Mouse (Mus musculus) neural tube, embryonic 13.5 days (tissue): ENCODE data around the gene Sf3b3. TPM values are rescaled to one million over a fixed set of nuclear protein-coding genes. Genes with fewer than 3 reads are reported as not detected.
"Not testable (repeated sequence)": the region's sequence is repeated elsewhere in the genome, so short reads cannot be mapped to it uniquely, and the experiment has no call there.

Experiments used
- ATAC-seq: fragments of 200-750 bp; cut with Nextera tagmentation; 2 replicates; pipeline ENCODE4 v1.8.0; 2017; ENCODE audit warnings: low read depth, mild to moderate bottlenecking, moderate TSS enrichment, moderate library complexity
- H3K27ac ChIP-seq: fragments of 300-500 bp; sonication (generic); replicated peaks from 2 replicates; pipeline ENCODE4 v1.5.1; 2015; ENCODE audit warnings: moderate library complexity, mild to moderate bottlenecking, inconsistent platforms
- H3K27me3 ChIP-seq: fragments of 300-500 bp; sonication (generic); 2 replicates; pipeline ENCODE4 v1.6.1; 2015; ENCODE audit warnings: mild to moderate bottlenecking, inconsistent platforms
- H3K36me3 ChIP-seq: fragments of 300-500 bp; sonication (generic); 2 replicates; pipeline ENCODE4 v1.6.1; 2015; ENCODE audit warnings: mild to moderate bottlenecking, inconsistent platforms
- H3K4me1 ChIP-seq: fragments of 300-500 bp; sonication (generic); replicated peaks from 2 replicates; pipeline ENCODE4 v1.6.1; 2015; ENCODE audit warnings: inconsistent platforms
- H3K4me2 ChIP-seq: fragments of 300-500 bp; sonication (generic); 2 replicates; pipeline ENCODE4 v1.6.1; 2015; ENCODE audit warnings: inconsistent platforms, mild to moderate bottlenecking, moderate library complexity
- H3K4me3 ChIP-seq: fragments of 300-500 bp; sonication (generic); 2 replicates; pipeline ENCODE4 v1.5.1; 2015; ENCODE audit warnings: mild to moderate bottlenecking, inconsistent platforms
- H3K9ac ChIP-seq: fragments of 300-500 bp; sonication (generic); 2 replicates; pipeline ENCODE4 v1.6.1; 2015; ENCODE audit warnings: moderate library complexity, mild to moderate bottlenecking, inconsistent platforms
- H3K9me3 ChIP-seq: fragments of 300-500 bp; sonication (generic); 2 replicates; pipeline ENCODE4 v1.6.1; 2016; ENCODE audit warnings: inconsistent platforms
- WGBS: fragments of 180-500 bp; shearing (Covaris S2); methylation state at CpG from one replicate; pipeline ENCODE4 v1.1.7; 2015; 5-methylcytosine and 5-hydroxymethylcytosine counted together
- polyA plus RNA-seq: library from polyadenylated mRNA; unstranded; fragments of >200 nt; fragmentation: Nextera tagmentation; extraction: Ambion mirVana; gene quantifications from 2 replicates; pipeline ENCODE4 v1.2.1, GENCODE M21; 2015

The Sf3b3 gene
- polyA plus RNA-seq, 1 experiment from 2014 or later = 93.9 TPM

DNA sequence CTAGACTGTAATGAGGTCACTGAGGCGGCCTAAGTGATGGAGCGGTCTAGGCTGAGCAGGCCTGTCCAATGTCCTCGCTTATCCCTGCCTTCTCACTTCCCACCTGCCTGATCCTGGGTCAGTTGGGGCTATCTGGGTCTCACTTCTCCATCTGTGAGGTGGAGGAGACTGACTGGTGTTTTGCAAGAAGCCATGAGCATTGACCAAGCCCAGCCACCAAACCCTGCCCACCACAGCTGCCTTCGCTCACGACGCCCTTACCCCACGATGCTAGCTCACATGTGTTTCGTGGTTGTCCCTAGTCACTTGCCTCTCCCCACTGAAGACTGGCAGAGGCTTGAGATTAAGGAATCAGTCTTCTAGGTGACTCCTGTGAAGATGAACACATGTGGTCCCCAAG lies 49.5 kb downstream of the Sf3b3 start:
- Histone ChIP-seq H3K36me3 (no peaks in the 10 kb centered on the region), H3K27me3 (no peaks in the 10 kb centered on the region), H3K27ac (no peak overlapping the region), H3K4me2 (no peak overlapping the region), H3K9ac (no peak overlapping the region), H3K4me1 (no peaks in the 10 kb centered on the region), H3K4me3 (no peak overlapping the region), H3K9me3 (no peaks in the 10 kb centered on the region)
- no peak for ATAC-seq
- WGBS = 95% methylated on average over 8 of the region's 8 CpGs

DNA sequence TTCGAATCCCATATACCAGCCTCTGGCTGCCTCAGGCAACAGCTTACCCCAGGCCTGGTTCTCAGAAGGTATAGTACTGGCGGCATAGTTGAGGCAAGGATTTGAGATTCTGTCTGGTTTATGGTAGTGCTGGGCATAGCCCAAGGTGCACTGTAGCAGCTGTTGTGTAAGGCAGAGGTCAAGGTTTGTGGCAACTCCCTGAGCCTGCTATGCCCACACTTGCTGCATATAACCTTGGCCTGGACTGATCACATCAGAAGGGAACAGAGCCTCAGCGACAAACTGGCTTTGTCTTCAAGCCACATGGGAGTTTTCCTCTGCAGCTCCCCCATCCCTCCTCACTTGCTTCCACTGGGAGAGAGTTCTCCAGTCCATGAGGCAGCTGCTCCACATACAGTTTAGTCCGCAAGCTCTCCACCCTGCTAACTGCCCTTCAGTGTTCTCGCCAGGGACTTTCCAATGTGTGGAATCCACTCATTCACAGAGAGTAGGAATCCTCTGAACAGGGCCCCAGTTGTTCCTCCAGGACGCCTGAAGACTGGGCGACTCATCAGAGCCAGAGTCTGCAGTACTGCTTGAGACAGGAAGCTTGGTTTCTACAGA lies 52.1 kb downstream of the Sf3b3 start:
- Histone ChIP-seq H3K27ac (no peak overlapping the region), H3K9ac (no peak overlapping the region), H3K9me3 (no peaks in the 10 kb centered on the region), H3K4me3 (no peak overlapping the region), H3K4me2 (no peak overlapping the region), H3K36me3 (no peaks in the 10 kb centered on the region), H3K27me3 (no peaks in the 10 kb centered on the region), H3K4me1 (no peaks in the 10 kb centered on the region)
- no peak for ATAC-seq
- WGBS = 89% methylated on average over 7 of the region's 7 CpGs

DNA sequence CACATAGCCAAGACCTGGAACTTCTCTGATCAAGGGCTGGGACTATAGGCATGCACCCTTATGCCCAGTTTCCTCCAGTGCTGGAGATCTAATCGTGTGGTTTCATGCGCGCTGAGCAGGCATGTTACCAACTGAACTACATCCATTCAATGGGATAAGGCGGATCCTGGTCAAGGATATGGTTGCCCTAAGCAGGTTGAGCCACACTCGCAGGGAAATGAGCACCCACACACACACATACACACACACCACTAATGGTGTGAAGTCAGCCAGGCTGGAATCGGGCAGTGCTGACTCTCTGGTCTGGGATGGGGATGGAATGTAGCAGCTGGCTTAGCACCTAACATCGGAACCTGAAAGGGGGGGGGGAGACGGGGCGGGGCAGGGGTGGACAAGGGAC lies 52.7 kb downstream of the Sf3b3 start:
- Histone ChIP-seq H3K4me3 (no peak overlapping the region), H3K9ac (no peak overlapping the region), H3K27ac (no peak overlapping the region), H3K27me3 (no peaks in the 10 kb centered on the region), H3K4me1 (no peaks in the 10 kb centered on the region), H3K36me3 (no peaks in the 10 kb centered on the region), H3K4me2 (no peak overlapping the region), H3K9me3 (no peaks in the 10 kb centered on the region)
- ATAC-seq = no peak
- 91% methylated on average over 9 of the region's 9 CpGs for WGBS

DNA sequence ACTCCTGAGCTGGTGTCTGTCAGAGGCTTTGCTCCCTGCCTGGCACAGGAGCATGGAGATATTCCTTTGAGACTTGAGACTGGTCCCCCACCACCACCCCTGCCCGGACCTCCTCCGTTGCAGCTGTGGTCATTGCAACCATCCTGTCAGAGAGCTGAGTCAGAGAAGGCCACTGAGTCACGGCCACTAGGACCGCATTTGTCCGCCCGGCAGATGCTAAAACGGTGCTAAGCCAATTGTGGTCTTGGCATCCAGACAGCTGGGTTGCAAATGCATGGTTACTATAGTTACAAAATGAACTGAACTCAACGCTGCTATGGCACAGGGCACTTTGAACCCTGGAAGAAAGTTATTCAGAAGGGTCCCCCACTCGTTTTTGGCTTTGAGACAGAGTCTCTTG lies 53.1 kb downstream of the Sf3b3 start:
- no peaks in the 10 kb centered on the region for H3K27me3 ChIP-seq
- no peaks in the 10 kb centered on the region for H3K36me3 ChIP-seq
- H3K27ac ChIP-seq = no peak overlapping the region
- no peak overlapping the region for H3K4me2 ChIP-seq
- no peaks in the 10 kb centered on the region for H3K9me3 ChIP-seq
- no peak overlapping the region for H3K4me3 ChIP-seq
- H3K4me1 ChIP-seq = no peaks in the 10 kb centered on the region
- WGBS = 82% methylated on average over 9 of the region's 9 CpGs
- H3K9ac ChIP-seq = no peak overlapping the region
- no peak for ATAC-seq

DNA sequence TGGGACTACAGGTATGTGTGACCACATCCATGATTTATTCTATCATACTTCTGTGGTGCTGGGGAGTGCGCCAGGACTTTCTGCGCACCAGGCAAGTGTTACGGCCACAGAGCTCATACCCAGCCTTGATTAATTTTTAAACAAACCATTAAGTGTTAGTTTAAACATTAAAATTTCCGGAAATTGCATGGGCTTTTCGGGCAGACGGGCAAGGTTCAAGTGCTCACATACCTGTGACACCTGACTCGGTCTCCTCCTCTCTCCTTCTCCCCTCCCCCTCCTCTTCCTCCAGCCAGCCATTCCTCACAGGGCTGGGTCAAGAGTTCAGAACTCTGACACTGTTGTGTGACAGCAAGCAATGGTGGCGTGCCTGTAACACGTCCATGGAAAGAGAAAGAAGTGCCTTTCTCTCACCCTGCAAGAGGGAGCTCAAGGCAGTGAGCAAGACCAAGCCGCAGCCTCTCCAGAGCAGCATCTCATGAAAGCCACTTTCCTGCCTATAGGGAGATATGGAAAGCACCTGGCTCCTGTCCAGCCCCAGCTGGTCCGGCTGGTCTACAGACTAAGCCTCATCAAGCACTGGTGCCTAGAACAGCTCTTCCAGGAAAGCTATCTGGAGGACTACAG lies 53.9 kb downstream of the Sf3b3 start:
- WGBS = 77% methylated on average over 11 of the region's 11 CpGs
- ATAC-seq = no peak

DNA sequence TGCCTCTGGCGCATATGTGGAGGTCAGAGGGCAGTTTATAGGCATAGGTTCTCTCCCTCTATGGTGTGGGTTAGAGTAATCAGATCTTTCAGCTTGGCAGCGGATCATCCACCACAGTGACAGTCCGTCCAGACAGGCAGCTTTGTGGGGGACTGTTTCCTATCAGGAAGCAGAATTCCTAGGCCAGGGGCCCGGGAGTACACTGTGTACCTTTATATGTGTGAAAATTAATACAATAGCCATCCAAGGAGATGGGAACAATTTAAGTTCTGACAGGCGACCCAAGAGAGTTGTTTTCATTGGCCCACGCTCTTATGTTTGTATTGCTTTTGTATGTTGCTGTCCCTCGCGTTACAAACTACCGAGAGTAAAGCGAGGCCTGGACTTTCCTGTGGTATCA lies 55.4 kb downstream of the Sf3b3 start:
- H3K4me1 ChIP-seq = no peaks in the 10 kb centered on the region
- WGBS = 79% methylated on average over 10 of the region's 10 CpGs

More for the DNA sequence above, 53.9 kb downstream of the Sf3b3 start:
- Histone ChIP-seq H3K27me3 (no peaks in the 10 kb centered on the region), H3K27ac (no peak overlapping the region), H3K9ac (no peak overlapping the region), H3K9me3 (no peaks in the 10 kb centered on the region), H3K36me3 (no peaks in the 10 kb centered on the region), H3K4me1 (no peaks in the 10 kb centered on the region), H3K4me3 (no peak overlapping the region), H3K4me2 (no peak overlapping the region)

DNA sequence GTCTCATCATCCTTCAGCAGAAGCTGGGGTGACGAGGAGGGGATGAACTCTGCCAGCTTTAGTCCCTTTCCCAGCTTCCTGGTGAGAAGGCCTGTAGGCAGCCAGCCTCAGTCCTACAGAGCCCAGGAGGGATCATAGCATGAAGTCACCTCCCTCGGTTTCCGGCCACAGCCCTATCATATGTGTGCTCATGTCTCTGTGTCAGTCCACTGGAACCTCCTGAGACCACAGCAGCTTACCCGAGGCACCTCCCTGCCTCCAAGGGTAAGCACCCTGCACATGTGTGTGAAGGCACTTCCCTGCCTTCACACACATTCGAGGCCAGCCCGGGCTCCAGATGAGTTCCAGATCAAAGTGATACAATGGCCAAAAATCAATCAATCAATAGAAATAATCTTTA lies 56.3 kb downstream of the Sf3b3 start:
- H3K4me3 ChIP-seq = no peak overlapping the region
- H3K36me3 ChIP-seq = no peaks in the 10 kb centered on the region
- no peaks in the 10 kb centered on the region for H3K27me3 ChIP-seq
- 68% methylated on average over 6 of the region's 6 CpGs for WGBS
- H3K9ac ChIP-seq = no peak overlapping the region
- ATAC-seq = no peak
- H3K4me2 ChIP-seq = no peak overlapping the region
- no peaks in the 10 kb centered on the region for H3K4me1 ChIP-seq
- 0 out of 2 replicates have a peak overlapping the region, but pooled peaks have one; percentile 28 for H3K27ac ChIP-seq
- H3K9me3 ChIP-seq = no peaks in the 10 kb centered on the region

More for the DNA sequence above, 55.4 kb downstream of the Sf3b3 start:
- ATAC-seq = no peak
- Histone ChIP-seq H3K9me3 (no peaks in the 10 kb centered on the region), H3K9ac (no peak overlapping the region), H3K27ac (no peak overlapping the region), H3K27me3 (no peaks in the 10 kb centered on the region), H3K4me2 (no peak overlapping the region), H3K36me3 (no peaks in the 10 kb centered on the region), H3K4me3 (no peak overlapping the region)

DNA sequence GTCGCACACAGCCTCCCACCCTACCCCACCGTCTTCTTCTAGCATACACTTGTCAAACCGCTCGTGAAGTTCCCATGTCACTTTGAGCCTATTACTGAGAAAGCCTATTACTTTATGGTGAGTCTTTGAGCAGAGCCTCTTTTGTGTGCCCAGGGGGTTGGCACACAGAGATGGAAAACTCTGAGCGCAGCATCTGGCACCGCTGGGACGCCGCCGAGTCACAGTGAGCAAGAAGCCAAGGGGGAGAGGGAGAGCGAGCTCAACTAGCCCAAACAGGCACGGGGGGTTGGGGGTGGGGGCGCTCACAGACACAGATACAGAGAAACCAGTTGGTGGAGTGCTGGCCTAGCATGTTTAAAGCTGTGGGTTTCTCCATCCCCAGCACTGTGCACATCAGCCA lies 57.0 kb downstream of the Sf3b3 start:
- Histone ChIP-seq H3K4me1 (no peaks in the 10 kb centered on the region), H3K4me2 (no peak overlapping the region), H3K9ac (no peak overlapping the region), H3K9me3 (no peaks in the 10 kb centered on the region), H3K36me3 (no peaks in the 10 kb centered on the region), H3K27me3 (no peaks in the 10 kb centered on the region), H3K4me3 (no peak overlapping the region), H3K27ac (0 out of 2 replicates have a peak overlapping the region, but pooled peaks have one; percentile 28)
- 61% methylated on average over 12 of the region's 12 CpGs for WGBS
- no peak for ATAC-seq

DNA sequence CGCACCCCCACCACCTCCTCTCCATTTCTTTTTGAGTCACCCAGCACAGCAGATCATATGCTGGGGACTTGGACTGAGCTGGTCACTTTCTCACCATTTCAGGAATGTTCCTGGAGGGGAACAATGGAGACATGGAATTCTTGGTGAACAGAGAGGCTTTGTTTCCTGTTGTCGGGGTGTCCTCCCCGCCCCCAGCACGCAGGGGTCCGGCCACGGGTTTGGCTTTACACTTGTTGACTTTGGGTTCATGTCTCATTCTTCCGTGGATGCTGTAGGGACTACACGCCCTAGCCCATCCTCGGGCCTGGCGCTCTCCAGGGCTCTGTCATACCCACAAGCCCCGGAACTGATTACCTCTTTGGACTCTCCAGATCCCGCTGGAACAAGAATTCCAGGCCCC lies 57.6 kb downstream of the Sf3b3 start:
- Histone ChIP-seq H3K9me3 (no peaks in the 10 kb centered on the region), H3K36me3 (no peaks in the 10 kb centered on the region), H3K4me1 (no peaks in the 10 kb centered on the region), H3K4me2 (no peak overlapping the region), H3K27me3 (no peaks in the 10 kb centered on the region), H3K27ac (peak overlapping the region; percentile 28; the same call in 1 of the 2 replicates), H3K9ac (no peak overlapping the region), H3K4me3 (no peak overlapping the region)
- 58% methylated on average over 12 of the region's 12 CpGs for WGBS
- ATAC-seq = no peak

DNA sequence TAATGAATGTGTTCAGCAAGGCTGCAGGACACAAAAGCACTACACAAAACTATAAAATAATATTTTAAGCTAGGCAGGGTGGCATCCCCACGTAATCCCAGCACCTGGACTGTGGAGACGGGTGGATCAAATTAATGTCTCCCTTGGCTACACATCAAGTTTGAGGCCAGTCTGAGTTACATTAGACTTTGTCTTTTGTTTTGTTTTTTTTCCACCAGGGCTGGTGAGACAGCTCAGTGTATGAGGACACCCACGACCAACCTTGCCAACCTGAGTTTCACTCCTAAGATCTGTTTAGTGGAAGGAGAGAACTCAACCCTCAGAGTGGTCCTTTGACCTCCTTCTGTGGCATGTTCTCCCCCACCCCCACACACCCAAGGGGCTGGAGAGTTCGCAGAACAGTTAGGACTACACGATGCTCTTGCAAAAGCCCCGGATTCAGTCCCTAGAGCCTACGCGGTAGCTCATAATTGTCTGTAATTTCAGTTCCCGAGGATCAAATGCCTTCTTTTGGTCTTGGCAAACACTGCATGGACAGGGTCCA lies 59.1 kb downstream of the Sf3b3 start:
- H3K9ac ChIP-seq = no peak overlapping the region
- H3K4me3 ChIP-seq = no peak overlapping the region
- H3K4me2 ChIP-seq = no peak overlapping the region
- ATAC-seq = no peak
- H3K36me3 ChIP-seq = no peaks in the 10 kb centered on the region
- 84% methylated on average over 9 of the region's 9 CpGs for whole genome bisulfite sequencing
- H3K9me3 ChIP-seq = no peaks in the 10 kb centered on the region
- no peaks in the 10 kb centered on the region for H3K27me3 ChIP-seq
- no peaks in the 10 kb centered on the region for H3K4me1 ChIP-seq
- no peak overlapping the region for H3K27ac ChIP-seq

DNA sequence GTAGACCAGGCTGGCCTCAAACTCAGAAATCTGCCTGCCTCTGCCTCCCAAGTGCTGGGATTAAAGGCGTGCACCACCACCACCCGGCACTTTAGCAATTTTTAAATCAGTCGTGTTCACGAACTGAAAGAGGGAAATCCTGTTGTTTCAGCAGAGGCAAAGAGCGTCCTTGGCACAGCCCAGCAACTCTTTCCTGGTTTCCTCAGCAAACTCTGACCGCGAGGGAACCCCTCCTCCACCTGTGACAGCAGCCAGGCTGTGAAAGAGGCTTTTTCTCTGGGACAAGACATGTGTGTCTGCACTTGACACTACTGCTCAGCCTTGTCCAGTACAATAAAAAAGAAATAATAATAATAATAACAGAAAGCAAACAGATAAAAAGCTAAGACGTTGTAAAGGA lies 59.7 kb downstream of the Sf3b3 start:
- Histone ChIP-seq H3K4me3 (no peak overlapping the region), H3K27ac (no peak overlapping the region), H3K4me2 (no peak overlapping the region), H3K9me3 (no peaks in the 10 kb centered on the region), H3K4me1 (no peaks in the 10 kb centered on the region), H3K36me3 (no peaks in the 10 kb centered on the region), H3K27me3 (no peaks in the 10 kb centered on the region), H3K9ac (no peak overlapping the region)
- no peak for ATAC-seq
- WGBS = 80% methylated on average over 8 of the region's 8 CpGs

DNA sequence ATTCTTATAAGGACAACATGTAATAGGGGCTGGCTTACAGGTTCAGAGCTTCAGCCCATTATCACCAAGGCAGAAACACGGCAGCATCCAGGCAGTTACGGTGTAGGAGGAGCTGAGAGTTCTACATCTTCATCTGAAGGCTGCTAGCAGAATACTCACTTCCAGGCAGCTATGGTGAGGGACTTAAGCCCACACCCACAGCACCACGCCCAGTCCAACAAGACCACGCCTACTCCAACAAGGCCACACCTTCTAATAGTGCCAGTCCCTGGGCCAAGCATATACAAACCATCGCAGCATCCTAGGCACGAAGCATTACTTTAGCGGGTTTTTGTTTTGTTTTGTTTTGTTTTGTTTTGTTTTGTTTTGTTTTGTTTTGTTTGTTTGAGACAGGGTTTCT lies 60.1 kb downstream of the Sf3b3 start:
- H3K9ac ChIP-seq, H3K36me3 ChIP-seq, H3K9me3 ChIP-seq, H3K27ac ChIP-seq, H3K4me1 ChIP-seq, H3K27me3 ChIP-seq, ATAC-seq, H3K4me3 ChIP-seq, H3K4me2 ChIP-seq: not testable (repeated sequence)
- 82% methylated on average over 7 of the region's 7 CpGs for WGBS

DNA sequence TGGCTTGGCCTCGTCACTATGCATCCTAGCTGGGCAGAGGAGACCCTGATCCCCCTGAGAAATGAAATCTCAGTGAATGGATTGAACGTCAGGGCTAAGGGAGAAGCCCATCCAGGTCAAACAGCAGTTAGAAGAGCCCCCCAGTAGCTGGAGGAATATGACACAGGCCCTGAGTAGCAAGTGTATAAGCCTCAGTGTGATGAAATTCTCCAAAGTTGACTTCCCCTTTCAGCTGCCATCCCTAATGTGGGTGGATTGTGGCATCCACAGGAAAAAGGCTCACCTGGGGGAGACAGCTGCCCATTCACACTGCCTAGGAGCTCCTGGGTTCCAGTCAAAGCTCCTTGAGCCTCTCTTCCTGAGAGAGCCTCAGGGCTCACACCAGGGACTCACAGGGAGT lies 61.2 kb downstream of the Sf3b3 start:
- Histone ChIP-seq H3K4me3 (no peak overlapping the region), H3K27me3 (no peaks in the 10 kb centered on the region), H3K27ac (no peak overlapping the region), H3K4me2 (no peak overlapping the region), H3K9ac (no peak overlapping the region), H3K9me3 (no peaks in the 10 kb centered on the region), H3K36me3 (no peaks in the 10 kb centered on the region), H3K4me1 (no peaks in the 10 kb centered on the region)
- WGBS = 65% methylated on average over 2 of the region's 2 CpGs
- no peak for ATAC-seq
